18 mouse cellular contexts compared by ENCODE assay signal in genomic region chr8:88160237-88160995, GRCm38 (mm10). TPM values are rescaled to one million over a fixed set of nuclear protein-coding genes. Genes with fewer than 3 reads are reported as not detected.
DNase-seq lines count a peak whose midpoint lies in the region.
"Had no signal": no experiment of that assay in that cellular context is flagged by ENCODE, and none has a peak within 500 bp of the region (broad histone marks: within the 10 kb centered on the region; RNA-seq: fewer than 3 reads in every experiment).

No protein-coding gene starts in this region.

- peak; percentile 17 to 52 for DNase-seq in frontal cortex, adult 2 months (ENCODE audit: extremely low spot score in 1 of 2, low spot score in 1 of 2)
- no peak for DNase-seq in frontal cortex, postnatal 14 days (ENCODE audit: low spot score in 2 of 2)
- DNase-seq in right cerebral cortex, postnatal 25 days, result peak; percentile 9
- no peak for DNase-seq in right cerebral cortex, postnatal 10 days (ENCODE audit: low spot score in 2 of 2)
- DNase-seq in fibroblast of lung, adult 2 months (ENCODE audit: low read depth), result peak; percentile 11
- no peak for DNase-seq in adrenal gland, adult 18-20 months (ENCODE audit: low spot score in 2 of 2)
- DNase-seq in testis, postnatal 10 days (ENCODE audit: low spot score), result no peak
- DNase-seq: adrenal gland, postnatal 14 days; cerebellum, adult 18-20 months; cerebellum, postnatal 10 days; gastrocnemius, postnatal 25 days; heart, adult 11 months; kidney, adult 18-20 months; kidney, postnatal 25 days; liver, postnatal 0 days; lung, postnatal 4 days; thymus, adult 18-20 months; thymus, postnatal 25 days had no signal

RNA-seq across cellular contexts. Expression of gene Heatr3, which starts 22.8 kb away (rescaled TPM):
- 35.7 and 35.9 TPM in 2 replicates for polyA plus RNA-seq in frontal cortex, adult 2 months (2012; rRNA removed)
- total RNA-seq in adrenal gland, adult 18-20 months (2021), result 10 to 100 TPM; 29.5 to 36.5 TPM

RNA-seq across cellular contexts. Expression of gene Tent4b, which starts 38.6 kb away (rescaled TPM):
- polyA plus RNA-seq in frontal cortex, adult 2 months (2012; rRNA removed), result 30.9 and 31.2 TPM in 2 replicates
- 10 to 100 TPM; 30.2 to 31.4 TPM for total RNA-seq in adrenal gland, adult 18-20 months (2021)

RNA-seq across cellular contexts. Expression of gene Cnep1r1, which starts 41.8 kb away (rescaled TPM):
- 41.2 and 42.9 TPM in 2 replicates for polyA plus RNA-seq in frontal cortex, adult 2 months (2012; rRNA removed)
- 10 to 100 TPM; 33.3 to 35.7 TPM for total RNA-seq in adrenal gland, adult 18-20 months (2021)

Comparison
In these comparisons a context has a peak if more than half of its experiments do, and no peak if none do; other contexts are left out.
1. DNase-seq: peak in frontal cortex, adult 2 months (2 of 2), right cerebral cortex, postnatal 25 days (single experiment) and fibroblast of lung, adult 2 months (single experiment); none in frontal cortex, postnatal 14 days (0 of 2), right cerebral cortex, postnatal 10 days (0 of 2), adrenal gland, adult 18-20 months (0 of 2) and testis, postnatal 10 days (single experiment).